Mouse (Mus musculus): ENCODE data around the gene Lysmd3. TPM values are rescaled to one million over a fixed set of nuclear protein-coding genes. Genes with fewer than 3 reads are reported as not detected.

Gene Lysmd3
- total RNA-seq, 2 experiments from 2014 or later: 16.5 to 47.8 TPM

Other genes with a start within 250 kb of the Lysmd3 start
- gene Adgrv1, start 24.5 kb upstream of the Lysmd3 start, total RNA-seq (2015; ENCODE audit: low replicate concordance): not detected in 2 replicates
- gene Adgrv1, start 24.5 kb upstream of the Lysmd3 start, total RNA-seq (2017; ENCODE audit: low replicate concordance): 1.0 TPM in 1 of 2 replicates, not detected in the other
- 4.0 and 14.4 TPM in 2 replicates for gene Polr3g, start 53.4 kb downstream of the Lysmd3 start, total RNA-seq (2015; ENCODE audit: low replicate concordance)
- gene Polr3g, start 53.4 kb downstream of the Lysmd3 start, total RNA-seq (2017; ENCODE audit: low replicate concordance): 4.4 and 6.4 TPM in 2 replicates
- gene Mblac2, start 53.7 kb downstream of the Lysmd3 start, total RNA-seq (2015; ENCODE audit: low replicate concordance): 0.19 and 2.5 TPM in 2 replicates
- gene Mblac2, start 53.7 kb downstream of the Lysmd3 start, total RNA-seq (2017; ENCODE audit: low replicate concordance): 1.1 and 1.7 TPM in 2 replicates
- gene Cetn3, start 125.4 kb downstream of the Lysmd3 start, total RNA-seq (2015; ENCODE audit: low replicate concordance): 75.7 and 83.0 TPM in 2 replicates
- gene Cetn3, start 125.4 kb downstream of the Lysmd3 start, total RNA-seq (2017; ENCODE audit: low replicate concordance): 73.2 and 104 TPM in 2 replicates

Data from erythroblast, adult 5-6 weeks (primary cell).